Comparison of ENCODE assay signal across 8 mouse cellular contexts in the genomic region with DNA sequence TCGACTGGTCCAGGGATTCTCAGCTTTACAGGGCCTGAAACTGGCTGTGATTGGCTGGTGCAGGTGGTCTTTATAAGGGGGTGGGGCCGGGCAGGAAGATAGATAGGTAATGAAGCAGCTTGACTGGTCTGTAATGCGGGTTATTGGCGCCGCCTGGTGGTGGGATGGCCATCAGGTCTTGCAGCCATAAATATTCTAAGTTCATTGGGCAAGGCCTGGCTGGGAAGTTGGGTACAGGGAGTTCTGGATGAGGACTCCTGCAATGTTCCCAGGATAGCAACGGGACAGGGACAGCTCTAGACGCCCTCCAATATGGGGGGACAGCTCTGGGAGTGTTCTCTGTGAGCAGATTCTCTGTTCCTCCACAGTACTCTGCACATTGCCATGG. TPM values are rescaled to one million over a fixed set of nuclear protein-coding genes. Genes with fewer than 3 reads are reported as not detected.
DNase-seq lines count a peak whose midpoint lies in the region; ATAC-seq and TF ChIP-seq lines count a peak whose summit lies in the region.

No protein-coding gene starts in this region.

- no peaks in the 10 kb centered on the region for H3K27me3 ChIP-seq in hindbrain, postnatal 0 days (ENCODE audit: insufficient read depth, low read length)
- peaks cover 24% of the 10 kb centered on the region for H3K27me3 ChIP-seq in megakaryocyte, embryonic 14.5 days (replicated peaks)

- ATAC-seq in hindbrain, postnatal 0 days, result peak; percentile 86

- intact Hi-C loops in gastrocnemius, adult 2 months (cut with DNase I), result loop anchor here (1.0 to 5.0 kb wide), 3 partner anchors 32 to 128 kb away; no protein-coding TSS in a partner anchor
- intact Hi-C loops in left cerebral cortex, adult 2 months (cut with DNase I), result loop anchor here (2.0 to 5.0 kb wide), 3 partner anchors 31 to 223 kb away; no protein-coding TSS in a partner anchor

- peaks cover 7% of the 10 kb centered on the region; the same call in 1 of the 2 replicates for H3K4me1 ChIP-seq in hindbrain, postnatal 0 days (ENCODE audit: insufficient read depth, low read length)
- H3K4me1 ChIP-seq in megakaryocyte, embryonic 14.5 days, result peaks cover 53% of the 10 kb centered on the region

- peak overlapping the region; percentile 52 for H3K4me3 ChIP-seq in gastrocnemius, adult 2 months
- H3K4me3 ChIP-seq in hindbrain, postnatal 0 days (ENCODE audit: low read length), result peak overlapping the region; percentile 25
- H3K4me3 ChIP-seq in left cerebral cortex, adult 2 months, result peak overlapping the region; percentile 18; the same call in 1 of the 2 replicates
- peak overlapping the region; percentile 84 for H3K4me3 ChIP-seq in megakaryocyte, embryonic 14.5 days (replicated peaks)

- no peaks in the 10 kb centered on the region for H3K36me3 ChIP-seq in hindbrain, postnatal 0 days (ENCODE audit: insufficient read depth, low read length)
- H3K36me3 ChIP-seq in megakaryocyte, embryonic 14.5 days (replicated peaks; ENCODE audit: low read length), result peaks cover 8% of the 10 kb centered on the region

- H3K27ac ChIP-seq in gastrocnemius, adult 2 months, result peak overlapping the region; percentile 76
- H3K27ac ChIP-seq in hindbrain, postnatal 0 days, result no peak overlapping the region
- H3K27ac ChIP-seq in left cerebral cortex, adult 2 months, result no peak overlapping the region

- TF ChIP-seq CTCF in gastrocnemius, adult 2 months (IDR thresholded peaks at IDR 0.05), result peak; percentile 81
- TF ChIP-seq CTCF in hindbrain, postnatal 0 days (IDR thresholded peaks at IDR 0.05; ENCODE audit: low read depth), result peak; percentile 90
- TF ChIP-seq CTCF in left cerebral cortex, adult 2 months (IDR thresholded peaks at IDR 0.05), result peak; percentile 66

- no peaks in the 10 kb centered on the region for H3K9me3 ChIP-seq in hindbrain, postnatal 0 days (ENCODE audit: low read length)
- H3K9me3 ChIP-seq in megakaryocyte, embryonic 14.5 days, result peaks cover 11% of the 10 kb centered on the region

- peak; percentile 85 for DNase-seq in WW6 (ENCODE audit: low read depth, low spot score)
- peak; percentile 96 to 98 for DNase-seq in cerebellum, postnatal 36 days
- peak; percentile 94 for DNase-seq in gastrocnemius, adult 2 months
- DNase-seq in hindbrain, postnatal 0 days (ENCODE audit: low spot score), result peak; percentile 91
- peak; percentile 77 to 83 for DNase-seq in left cerebral cortex, adult 2 months (ENCODE audit: extremely low spot score in 1 of 2, low spot score in 2 of 2)
- DNase-seq in right cerebral cortex, postnatal 10 days (ENCODE audit: low spot score in 2 of 2), result peak; percentile 81 to 89
- peak; percentile 80 to 88 for DNase-seq in urinary bladder, postnatal 36 days (ENCODE audit: low spot score in 2 of 2)

- peak overlapping the region; percentile 53 for H3K4me2 ChIP-seq in hindbrain, postnatal 0 days (ENCODE audit: low read depth, low read length)

- no peak overlapping the region for H3K9ac ChIP-seq in hindbrain, postnatal 0 days (replicated peaks; ENCODE audit: low read length)

- WGBS in hindbrain, postnatal 0 days, result 1% methylated on average over 7 of the region's 7 CpGs

RNA-seq across cellular contexts. Expression of gene Adprhl2, which starts 11.6 kb away (rescaled TPM):
- 1 to 10 TPM; 9.3 to 9.5 TPM for total RNA-seq in gastrocnemius, adult 2 months (2021)
- total RNA-seq in hindbrain, postnatal 0 days (2014; rRNA removed), result 64.0 and 73.9 TPM in 2 replicates
- 73.2 and 73.9 TPM in 2 replicates for polyA plus RNA-seq in hindbrain, postnatal 0 days (2015; fragmentation: Nextera tagmentation; extraction: Ambion mirVana)
- total RNA-seq in left cerebral cortex, adult 2 months (2021), result 10 to 100 TPM; 29.5 to 29.9 TPM
- 28.0 and 35.0 TPM in 2 replicates for polyA plus RNA-seq in megakaryocyte, embryonic 14.5 days (2012; ENCODE audit: insufficient read depth, low replicate concordance)

RNA-seq across cellular contexts. Expression of gene Tekt2, which starts 15.6 kb away (rescaled TPM):
- total RNA-seq in gastrocnemius, adult 2 months (2021), result under 1 TPM in 1 of 2 experiments, not detected in 1; 0.64 TPM
- total RNA-seq in hindbrain, postnatal 0 days (2014; rRNA removed), result 2.9 and 25.7 TPM in 2 replicates
- polyA plus RNA-seq in hindbrain, postnatal 0 days (2015; fragmentation: Nextera tagmentation; extraction: Ambion mirVana), result 16.3 and 17.3 TPM in 2 replicates
- 1 to 10 TPM; 1.5 to 1.6 TPM for total RNA-seq in left cerebral cortex, adult 2 months (2021)
- polyA plus RNA-seq in megakaryocyte, embryonic 14.5 days (2012; ENCODE audit: insufficient read depth, low replicate concordance), result not detected in 2 replicates

RNA-seq across cellular contexts. Expression of gene Col8a2, which starts 23.3 kb away (rescaled TPM):
- 1 to 10 TPM in 1 of 2 experiments, under 1 TPM in 1; 0.74 to 6.0 TPM for total RNA-seq in gastrocnemius, adult 2 months (2021)
- 11.6 and 17.7 TPM in 2 replicates for total RNA-seq in hindbrain, postnatal 0 days (2014; rRNA removed)
- 5.5 and 5.9 TPM in 2 replicates for polyA plus RNA-seq in hindbrain, postnatal 0 days (2015; fragmentation: Nextera tagmentation; extraction: Ambion mirVana)
- total RNA-seq in left cerebral cortex, adult 2 months (2021), result 1 to 10 TPM; 1.9 to 3.0 TPM
- not detected in 2 replicates for polyA plus RNA-seq in megakaryocyte, embryonic 14.5 days (2012; ENCODE audit: insufficient read depth, low replicate concordance)

RNA-seq across cellular contexts. Expression of gene Trappc3, which starts 47.8 kb away (rescaled TPM):
- total RNA-seq in gastrocnemius, adult 2 months (2021), result 10 to 100 TPM; 18.6 to 24.3 TPM
- total RNA-seq in hindbrain, postnatal 0 days (2014; rRNA removed), result 88.9 and 97.4 TPM in 2 replicates
- polyA plus RNA-seq in hindbrain, postnatal 0 days (2015; fragmentation: Nextera tagmentation; extraction: Ambion mirVana), result 187 and 188 TPM in 2 replicates
- 10 to 100 TPM; 77.0 to 87.5 TPM for total RNA-seq in left cerebral cortex, adult 2 months (2021)
- polyA plus RNA-seq in megakaryocyte, embryonic 14.5 days (2012; ENCODE audit: insufficient read depth, low replicate concordance), result 4.8 and 29.6 TPM in 2 replicates

RNA-seq across cellular contexts. Expression of gene Map7d1, which starts 53.8 kb away (rescaled TPM):
- 100 to 1,000 TPM; 177 to 199 TPM for total RNA-seq in gastrocnemius, adult 2 months (2021)
- 106 and 109 TPM in 2 replicates for total RNA-seq in hindbrain, postnatal 0 days (2014; rRNA removed)
- polyA plus RNA-seq in hindbrain, postnatal 0 days (2015; fragmentation: Nextera tagmentation; extraction: Ambion mirVana), result 51.0 and 54.6 TPM in 2 replicates
- 100 to 1,000 TPM; 281 TPM for total RNA-seq in left cerebral cortex, adult 2 months (2021)
- polyA plus RNA-seq in megakaryocyte, embryonic 14.5 days (2012; ENCODE audit: insufficient read depth, low replicate concordance), result 90.9 and 105 TPM in 2 replicates

Comparison
In these comparisons a context has a peak if more than half of its experiments do, and no peak if none do; other contexts are left out.
1. H3K4me3 ChIP-seq: peak in every context shown above with its lines; median percentile 84 in megakaryocyte, embryonic 14.5 days; 52 in gastrocnemius, adult 2 months; 25 in hindbrain, postnatal 0 days; 18 in left cerebral cortex, adult 2 months.